Mouse (Mus musculus) forebrain, embryonic 11.5 days (tissue): Measurements from ENCODE around the gene Kcnk5. TPM values are rescaled to one million over a fixed set of nuclear protein-coding genes. Genes with fewer than 3 reads are reported as not detected.
A peak's percentile ranks its signal among the peaks of the same experiment; 100 is the strongest.

Source experiments
- ATAC-seq: fragments of 200-750 bp; cut with Nextera tagmentation; replicated peaks from 2 replicates; pipeline ENCODE4 v1.8.0; 2017; ENCODE audit warnings: moderate TSS enrichment; ENCODE audit not compliant: low FRiP score
- DNase-seq: peaks from one replicate; pipeline ENCODE4 v3.0.0-alpha.2; 2017; ENCODE audit warnings: low spot score
- H3K27ac ChIP-seq: fragments of 300-500 bp; sonication (generic); 2 replicates; pipeline ENCODE4 v1.5.1; 2014; ENCODE audit warnings: low read depth, low read length
- H3K27me3 ChIP-seq: fragments of 300-500 bp; sonication (generic); 2 replicates; pipeline ENCODE4 v1.6.1; 2014; ENCODE audit warnings: mild to moderate bottlenecking, low read length, mixed read lengths; ENCODE audit not compliant: control insufficient read depth, insufficient read depth
- H3K36me3 ChIP-seq: fragments of 300-500 bp; sonication (generic); 2 replicates; pipeline ENCODE4 v1.6.1; 2014; ENCODE audit warnings: mild to moderate bottlenecking, low read length, moderate library complexity, mixed read lengths; ENCODE audit not compliant: control insufficient read depth, insufficient read depth
- H3K4me1 ChIP-seq: fragments of 300-500 bp; sonication (generic); replicated peaks from 2 replicates; pipeline ENCODE4 v1.6.1; 2014; ENCODE audit warnings: low read length, mixed read lengths; ENCODE audit not compliant: control insufficient read depth, insufficient read depth
- H3K4me2 ChIP-seq: fragments of 300-500 bp; sonication (generic); 2 replicates; pipeline ENCODE4 v1.6.1; 2014; ENCODE audit warnings: low read depth, mild to moderate bottlenecking, low read length, moderate library complexity, mixed read lengths; ENCODE audit not compliant: severe bottlenecking
- H3K4me3 ChIP-seq: fragments of 300-500 bp; sonication (generic); 2 replicates; pipeline ENCODE4 v1.5.1; 2014; ENCODE audit warnings: low read depth, low read length
- H3K9ac ChIP-seq: fragments of 300-500 bp; sonication (generic); 2 replicates; pipeline ENCODE4 v1.6.1; 2014; ENCODE audit warnings: low read length
- H3K9me3 ChIP-seq: fragments of 300-500 bp; sonication (generic); 2 replicates; pipeline ENCODE4 v1.6.1; 2016; ENCODE audit warnings: low read length, mixed read lengths; ENCODE audit not compliant: control insufficient read depth
- WGBS: fragments of 180-500 bp; shearing (Covaris S2); extraction: QIAGEN DNeasy Blood & Tissue Kit; methylation state at CpG from one replicate; pipeline ENCODE4 v1.1.7; 2014; 5-methylcytosine and 5-hydroxymethylcytosine counted together
- polyA plus RNA-seq: library from polyadenylated mRNA; unstranded; fragments of >200 nt; fragmentation: Nextera tagmentation; extraction: Ambion mirVana; gene quantifications from 2 replicates; pipeline ENCODE4 v1.2.1, GENCODE M21; 2014

The Kcnk5 gene
- polyA plus RNA-seq, 1 experiment from 2014 or later = 14.9 TPM

DNA sequence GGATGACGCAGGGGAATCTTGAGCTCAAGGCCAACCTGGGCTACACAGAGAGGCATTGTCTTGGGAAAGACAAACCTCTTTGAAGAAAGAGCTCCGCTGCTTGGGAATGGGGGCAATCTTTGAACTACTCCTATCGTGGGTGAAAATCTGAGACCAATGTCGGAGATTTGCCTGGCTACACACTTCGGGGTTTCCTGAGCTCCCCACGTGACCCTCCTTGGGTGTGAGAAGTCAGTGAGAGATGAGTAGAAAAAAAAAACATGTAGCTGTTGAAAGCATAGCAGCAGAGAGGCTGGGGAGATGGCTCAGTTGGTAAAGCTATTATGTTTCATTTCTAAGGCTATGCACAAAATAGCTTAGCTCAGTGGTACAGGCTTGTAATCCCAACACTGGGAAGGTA is 66.7 kb downstream of the Kcnk5 start:
- Histone ChIP-seq H3K27ac (no peak overlapping the region), H3K36me3 (no peaks in the 10 kb centered on the region), H3K4me3 (no peak overlapping the region), H3K9me3 (no peaks in the 10 kb centered on the region; the same call in 1 of the 2 replicates), H3K4me1 (no peaks in the 10 kb centered on the region), H3K4me2 (no peak overlapping the region), H3K27me3 (no peaks in the 10 kb centered on the region), H3K9ac (no peak overlapping the region)
- DNase-seq (no peak), ATAC-seq (no peak)
- 89% methylated on average over 6 of the region's 6 CpGs for WGBS

DNA sequence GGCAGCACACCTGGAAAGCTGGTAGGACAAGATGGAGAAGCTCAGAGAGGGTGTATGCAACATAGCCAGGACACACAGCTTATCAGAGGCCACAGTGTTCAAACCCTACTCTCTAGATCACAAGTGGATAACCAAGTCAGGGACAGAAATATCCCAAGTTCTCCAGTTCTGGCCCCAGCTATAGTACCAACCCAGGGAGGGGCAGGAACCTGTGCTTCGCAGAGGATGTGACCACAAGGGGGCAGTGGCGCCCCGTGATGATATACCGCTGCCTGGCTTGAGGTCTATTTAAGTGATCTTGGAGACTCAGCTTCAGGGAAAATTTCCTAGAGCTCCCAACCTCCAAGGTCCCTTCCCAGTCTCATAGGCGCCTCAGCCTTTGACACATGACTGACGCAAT is 67.6 kb downstream of the Kcnk5 start:
- Histone ChIP-seq H3K9me3 (no peaks in the 10 kb centered on the region; the same call in 1 of the 2 replicates), H3K9ac (no peak overlapping the region), H3K4me2 (no peak overlapping the region), H3K27ac (no peak overlapping the region), H3K4me1 (no peaks in the 10 kb centered on the region), H3K36me3 (no peaks in the 10 kb centered on the region), H3K27me3 (no peaks in the 10 kb centered on the region), H3K4me3 (no peak overlapping the region)
- ATAC-seq = peak; percentile 71
- DNase-seq = peak; percentile 92
- 4% methylated on average over 6 of the region's 6 CpGs for WGBS

DNA sequence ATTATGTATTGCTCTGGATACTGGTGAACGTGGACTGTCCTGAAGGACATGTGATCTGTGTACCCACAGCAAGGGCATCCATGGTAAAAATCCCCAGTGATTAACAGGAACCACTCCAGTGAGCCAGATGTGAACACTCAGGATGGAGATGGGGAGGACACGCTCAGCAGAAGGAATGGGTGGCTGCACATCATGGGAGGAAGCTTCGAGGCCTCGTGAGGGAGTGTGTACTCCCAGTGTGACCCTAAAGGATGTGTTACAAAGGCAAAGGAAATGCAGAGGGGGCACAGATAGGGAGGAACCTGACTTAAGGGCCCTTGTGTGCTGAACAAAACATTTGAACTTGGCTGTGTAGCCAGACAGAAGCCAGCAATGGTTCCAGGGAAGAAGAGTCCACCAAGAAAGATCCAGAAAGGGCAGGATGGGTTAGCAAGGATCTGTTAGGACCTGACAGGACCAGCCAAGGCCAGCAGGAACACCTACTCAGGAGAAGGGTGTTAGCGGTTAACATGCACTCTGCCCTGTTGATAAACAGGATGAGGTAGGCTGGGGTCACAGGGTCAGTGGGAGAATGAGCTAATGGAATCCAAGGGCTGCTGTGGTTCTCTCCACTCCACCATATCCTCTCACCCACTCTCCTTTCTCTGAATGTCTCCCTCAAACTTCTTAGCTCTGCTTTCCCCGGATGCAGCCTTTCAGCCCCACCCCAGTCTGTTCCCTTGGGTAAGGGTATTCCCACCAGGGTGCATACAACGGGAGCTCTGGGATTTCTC is 68.2 kb downstream of the Kcnk5 start:
- Histone ChIP-seq H3K4me1 (no peaks in the 10 kb centered on the region), H3K4me3 (no peak overlapping the region), H3K27ac (no peak overlapping the region), H3K4me2 (no peak overlapping the region), H3K9me3 (no peaks in the 10 kb centered on the region; the same call in 1 of the 2 replicates), H3K9ac (no peak overlapping the region), H3K27me3 (no peaks in the 10 kb centered on the region), H3K36me3 (no peaks in the 10 kb centered on the region)
- DNase-seq (no peak), ATAC-seq (no peak)
- 68% methylated on average over 7 of the region's 7 CpGs for WGBS

DNA sequence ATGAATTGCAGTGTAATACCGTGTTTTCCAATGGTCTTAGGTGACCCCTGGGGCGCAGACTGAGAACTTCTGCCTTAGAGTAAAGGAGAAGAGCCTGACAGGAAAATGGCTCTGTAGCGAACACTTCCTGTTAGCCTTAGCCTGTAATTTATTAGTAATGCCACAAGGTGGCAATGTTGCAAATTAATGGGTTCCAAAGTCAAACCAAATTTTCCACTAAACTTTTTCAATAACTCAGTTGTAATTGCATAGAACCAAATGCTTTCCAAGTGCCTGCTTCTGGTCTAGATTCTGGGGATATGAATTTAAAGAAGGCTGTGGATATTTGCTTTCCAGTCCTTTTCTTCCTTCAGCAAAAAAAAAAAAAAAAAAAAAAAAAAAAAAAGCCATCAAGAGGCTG is 69.4 kb downstream of the Kcnk5 start:
- ATAC-seq (no peak), DNase-seq (no peak)
- Histone ChIP-seq H3K4me2 (no peak overlapping the region), H3K4me1 (no peaks in the 10 kb centered on the region), H3K4me3 (no peak overlapping the region), H3K27me3 (no peaks in the 10 kb centered on the region), H3K9me3 (no peaks in the 10 kb centered on the region; the same call in 1 of the 2 replicates), H3K36me3 (no peaks in the 10 kb centered on the region), H3K27ac (no peak overlapping the region), H3K9ac (no peak overlapping the region)
- WGBS = 70% methylated on average over 3 of the region's 3 CpGs

DNA sequence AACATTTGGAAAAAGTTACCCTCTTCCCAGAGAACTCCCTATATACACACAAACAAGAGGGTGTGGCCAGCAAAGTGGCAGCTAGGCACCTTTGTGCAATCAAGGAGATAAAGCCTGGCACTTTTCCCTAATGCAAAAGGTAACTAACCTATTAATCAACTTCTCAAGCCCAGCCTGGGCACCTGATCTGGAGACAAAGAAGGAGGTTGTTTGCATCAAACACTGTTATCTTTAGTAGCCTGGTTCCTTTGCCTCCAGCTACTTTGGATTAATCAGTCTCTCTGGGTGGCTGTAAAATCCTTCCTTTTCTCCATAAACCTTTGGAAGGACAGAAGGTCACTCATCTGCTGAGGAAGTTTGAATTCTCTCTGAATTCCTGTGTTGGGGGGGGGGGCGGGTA is 70.7 kb downstream of the Kcnk5 start:
- Histone ChIP-seq H3K27me3 (no peaks in the 10 kb centered on the region), H3K36me3 (no peaks in the 10 kb centered on the region), H3K9ac (no peak overlapping the region), H3K9me3 (no peaks in the 10 kb centered on the region; the same call in 1 of the 2 replicates), H3K4me2 (no peak overlapping the region), H3K4me3 (no peak overlapping the region), H3K27ac (no peak overlapping the region), H3K4me1 (no peaks in the 10 kb centered on the region)
- DNase-seq (no peak), ATAC-seq (no peak)
- WGBS = 85% methylated on average over 1 of the region's 1 CpGs

DNA sequence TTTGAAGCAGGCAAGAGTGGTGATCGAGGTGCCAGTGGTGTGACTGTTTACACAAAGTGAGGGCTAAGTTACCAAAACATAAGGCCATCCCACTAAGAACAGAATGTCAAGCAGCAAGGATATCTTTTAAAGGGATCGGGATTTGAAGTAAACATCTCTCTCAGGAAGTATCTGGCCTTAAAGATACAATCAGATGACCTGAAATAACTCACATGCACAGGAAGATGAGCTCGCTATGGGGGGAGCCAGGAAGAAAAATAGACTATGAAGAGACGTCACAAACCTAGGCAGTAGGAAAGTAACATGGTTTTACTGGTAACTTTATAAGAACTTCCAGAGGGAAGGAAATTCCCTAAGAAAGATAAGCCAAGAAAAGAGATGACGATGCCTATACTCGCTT is 75.3 kb downstream of the Kcnk5 start:
- no peak overlapping the region for H3K9ac ChIP-seq
- H3K27me3 ChIP-seq = no peaks in the 10 kb centered on the region
- H3K4me1 ChIP-seq = no peaks in the 10 kb centered on the region; the same call in 1 of the 2 replicates
- H3K36me3 ChIP-seq = no peaks in the 10 kb centered on the region
- H3K4me3 ChIP-seq = no peak overlapping the region
- H3K4me2 ChIP-seq = no peak overlapping the region
- H3K27ac ChIP-seq = no peak overlapping the region
- H3K9me3 ChIP-seq = no peaks in the 10 kb centered on the region
- ATAC-seq (no peak), DNase-seq (no peak)
- WGBS = 85% methylated on average over 6 of the region's 6 CpGs

DNA sequence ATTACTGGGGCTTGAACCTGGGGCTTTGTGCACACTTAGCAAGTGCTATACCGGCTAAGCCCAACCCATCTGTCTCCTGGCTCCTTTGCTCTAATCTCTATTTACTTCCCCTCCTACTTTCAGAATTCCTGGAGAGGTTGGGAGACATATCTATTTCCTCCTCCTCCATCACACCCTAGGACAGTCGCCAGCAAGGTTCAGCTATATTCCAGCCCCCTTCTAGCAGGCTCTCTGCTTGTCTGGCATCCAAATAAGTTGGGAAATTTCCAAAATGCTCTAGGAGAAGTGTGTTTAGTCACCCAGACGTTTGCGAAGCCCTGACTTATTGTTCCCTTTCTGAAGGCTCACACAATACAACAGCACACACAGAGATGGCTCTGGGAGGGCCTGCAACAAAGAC is 78.4 kb downstream of the Kcnk5 start:
- H3K27me3 ChIP-seq = no peaks in the 10 kb centered on the region
- no peaks in the 10 kb centered on the region for H3K36me3 ChIP-seq
- no peak overlapping the region for H3K27ac ChIP-seq
- 58% methylated on average over 4 of the region's 4 CpGs for WGBS
- H3K4me2 ChIP-seq = no peak overlapping the region
- no peak for ATAC-seq
- H3K4me1 ChIP-seq = no peaks in the 10 kb centered on the region; the same call in 1 of the 2 replicates
- H3K9me3 ChIP-seq = no peaks in the 10 kb centered on the region
- H3K4me3 ChIP-seq = no peak overlapping the region
- no peak for DNase-seq
- H3K9ac ChIP-seq = no peak overlapping the region

DNA sequence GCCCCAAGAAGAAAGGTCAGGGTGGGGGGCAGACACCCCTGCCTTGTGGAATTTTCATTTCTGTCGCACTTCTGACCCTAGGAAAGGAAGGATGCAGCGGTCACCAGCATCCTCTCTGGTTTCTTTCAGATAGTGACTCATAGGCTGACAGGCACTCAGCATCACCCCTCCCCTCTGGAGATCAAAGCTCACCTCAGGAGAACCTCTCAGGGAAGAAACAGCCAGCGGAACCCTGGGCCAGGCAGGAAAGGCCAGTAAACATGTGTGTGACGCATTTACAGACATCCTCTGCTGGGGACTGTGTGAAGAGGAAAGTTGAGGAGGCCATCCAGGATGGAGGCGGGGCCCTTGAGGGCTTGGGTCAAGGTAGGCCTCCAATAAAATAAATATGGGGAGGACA is 83.5 kb downstream of the Kcnk5 start:
- DNase-seq = no peak
- H3K4me3 ChIP-seq = no peak overlapping the region
- 74% methylated on average over 5 of the region's 5 CpGs for WGBS
- no peaks in the 10 kb centered on the region for H3K4me1 ChIP-seq
- H3K27me3 ChIP-seq = no peaks in the 10 kb centered on the region
- no peak for ATAC-seq
- H3K36me3 ChIP-seq = no peaks in the 10 kb centered on the region
- no peaks in the 10 kb centered on the region for H3K9me3 ChIP-seq
- no peak overlapping the region for H3K9ac ChIP-seq
- no peak overlapping the region for H3K4me2 ChIP-seq
- H3K27ac ChIP-seq = no peak overlapping the region

DNA sequence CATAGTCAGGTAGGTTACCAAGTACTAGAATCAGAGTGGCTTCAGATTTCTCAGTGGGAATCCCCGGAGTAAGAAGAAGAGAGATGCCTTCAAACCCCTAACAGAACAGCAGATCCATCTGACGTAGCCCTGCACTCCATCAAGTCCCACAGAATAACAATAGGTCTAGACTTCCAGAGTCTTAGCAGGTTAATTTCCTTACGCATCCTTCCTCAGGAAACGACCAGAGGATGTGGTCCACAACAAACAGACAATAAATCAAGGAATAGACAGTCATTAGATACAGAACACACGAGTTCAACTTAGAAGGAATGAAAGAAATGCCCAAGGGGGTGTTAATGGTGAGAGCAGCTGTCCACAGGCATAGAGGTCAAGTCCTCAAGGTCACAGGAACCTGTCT is 86.7 kb downstream of the Kcnk5 start:
- Histone ChIP-seq H3K27ac (no peak overlapping the region), H3K4me1 (no peaks in the 10 kb centered on the region), H3K9ac (no peak overlapping the region), H3K4me3 (no peak overlapping the region), H3K4me2 (no peak overlapping the region), H3K9me3 (no peaks in the 10 kb centered on the region), H3K36me3 (no peaks in the 10 kb centered on the region), H3K27me3 (no peaks in the 10 kb centered on the region)
- ATAC-seq (no peak), DNase-seq (peak; percentile 1)
- 72% methylated on average over 5 of the region's 5 CpGs for WGBS
